Mouse (Mus musculus) neutrophil, adult 5-6 weeks (primary cell): ENCODE results near the gene Plcxd2. TPM values are rescaled to one million over a fixed set of nuclear protein-coding genes. Genes with fewer than 3 reads are reported as not detected.

ENCODE experiments used
- ATAC-seq: fragments of 151-379, 151-347 bp; 2 replicates; pipeline ENCODE4 v1.8.0; 2017; ENCODE audit warnings: mild to moderate bottlenecking, moderate TSS enrichment; ENCODE audit not compliant: insufficient number of reproducible peaks, poor library complexity, low FRiP score, severe bottlenecking; ENCODE audit errors: extremely low read depth
- total RNA-seq: library from RNA; stranded (forward); fragments of 200-1000 nt; gene quantifications from 2 replicates; pipeline ENCODE4 v1.2.3, GENCODE M21; 2017

Gene Plcxd2
- total RNA-seq, 1 experiment from 2014 or later, result 10.5 TPM

DNA sequence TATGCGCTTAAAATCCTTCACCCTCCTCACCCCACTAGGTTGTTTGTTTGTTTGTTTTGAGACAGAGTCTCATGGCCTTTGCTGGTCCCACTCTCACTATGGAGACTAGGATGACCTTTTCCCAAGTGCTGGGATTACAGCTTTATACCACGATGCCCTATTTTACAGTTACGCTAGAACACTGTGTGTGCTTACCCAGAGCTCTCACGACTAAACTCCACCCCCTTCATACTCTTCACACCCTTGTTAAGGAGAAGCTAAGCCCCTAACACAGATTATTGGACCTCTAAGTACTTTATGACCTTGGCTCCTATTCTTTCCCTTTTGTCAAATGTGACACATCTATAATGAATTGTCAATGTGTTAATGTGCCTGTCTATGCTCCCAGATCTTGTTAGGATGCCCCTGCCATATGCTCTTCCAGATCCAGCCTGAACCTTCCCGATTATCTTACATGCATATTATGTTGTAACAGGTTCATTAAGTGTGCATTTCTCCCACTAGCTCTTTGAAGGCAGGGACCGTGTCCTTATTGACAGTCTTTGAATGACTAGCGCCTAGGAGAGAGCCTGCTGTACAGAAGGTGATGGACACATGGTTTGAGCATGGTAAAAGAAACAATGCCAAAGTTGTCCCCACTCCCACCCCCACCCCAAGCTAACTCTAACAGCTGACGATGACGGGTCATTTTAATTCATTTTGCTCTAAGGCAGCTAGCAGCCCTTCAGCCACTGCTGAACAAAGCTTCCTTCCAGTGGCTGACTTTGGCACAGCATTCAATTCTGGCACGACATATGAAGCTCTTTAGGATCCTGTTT, 10.4 kb downstream of the Plcxd2 start:
- no peak for ATAC-seq

GRCm38 (mm10) chr16:45998231-45998630, 11.8 kb downstream of the Plcxd2 start:
- no peak for ATAC-seq

GRCm38 (mm10) chr16:45990901-45991676, 18.9 kb downstream of the Plcxd2 start:
- ATAC-seq, result no peak

- no peak for ATAC-seq
Measured at GRCm38 (mm10) chr16:45986236-45986635, 23.8 kb downstream of the Plcxd2 start.

- ATAC-seq, result no peak
Measured at GRCm38 (mm10) chr16:45984610-45985606, 25.1 kb downstream of the Plcxd2 start.

DNA sequence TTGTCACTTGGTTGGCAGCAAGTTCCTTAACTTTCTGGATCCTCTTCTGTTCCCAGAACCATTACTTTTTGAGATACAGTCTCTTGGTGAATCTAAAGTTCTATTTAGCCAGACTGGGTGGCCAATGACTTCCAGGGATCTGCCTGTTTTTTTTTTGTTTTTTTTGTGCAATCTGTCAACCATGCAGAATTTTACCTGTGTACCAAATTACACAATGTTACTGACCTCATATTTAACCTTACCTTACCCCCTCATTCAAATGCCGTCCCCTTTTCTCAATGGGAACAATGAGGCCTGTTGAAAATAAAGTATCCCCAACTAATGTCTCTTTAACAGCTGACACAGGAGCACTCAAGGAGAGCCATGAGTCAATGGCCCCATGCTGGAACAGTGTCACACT, 33.8 kb downstream of the Plcxd2 start:
- no peak for ATAC-seq

GRCm38 (mm10) chr16:45973959-45974686, 35.9 kb downstream of the Plcxd2 start:
- no peak for ATAC-seq

DNA sequence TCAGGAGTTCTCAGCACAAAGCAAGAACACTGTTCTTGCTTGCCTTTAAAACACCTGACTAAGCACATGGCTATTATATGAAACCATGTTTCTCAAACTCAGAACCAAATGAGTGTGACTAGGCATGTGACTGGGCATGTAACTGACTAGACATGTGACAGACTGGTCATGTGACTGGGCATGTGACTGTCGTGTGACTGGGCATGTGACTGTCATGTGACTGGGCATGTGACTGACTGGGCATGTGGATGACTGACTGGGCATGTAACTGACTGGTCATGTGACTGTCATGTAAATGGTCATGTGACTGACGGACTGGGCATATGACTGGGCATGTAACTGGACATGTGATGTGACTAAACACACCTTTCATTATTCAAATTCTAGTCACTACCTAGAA, 39.8 kb downstream of the Plcxd2 start:
- ATAC-seq, result no peak

- no peak for ATAC-seq
Measured at GRCm38 (mm10) chr16:45968716-45969115, 41.3 kb downstream of the Plcxd2 start.

GRCm38 (mm10) chr16:45967471-45967870, 42.5 kb downstream of the Plcxd2 start:
- ATAC-seq, result peak; percentile 67

DNA sequence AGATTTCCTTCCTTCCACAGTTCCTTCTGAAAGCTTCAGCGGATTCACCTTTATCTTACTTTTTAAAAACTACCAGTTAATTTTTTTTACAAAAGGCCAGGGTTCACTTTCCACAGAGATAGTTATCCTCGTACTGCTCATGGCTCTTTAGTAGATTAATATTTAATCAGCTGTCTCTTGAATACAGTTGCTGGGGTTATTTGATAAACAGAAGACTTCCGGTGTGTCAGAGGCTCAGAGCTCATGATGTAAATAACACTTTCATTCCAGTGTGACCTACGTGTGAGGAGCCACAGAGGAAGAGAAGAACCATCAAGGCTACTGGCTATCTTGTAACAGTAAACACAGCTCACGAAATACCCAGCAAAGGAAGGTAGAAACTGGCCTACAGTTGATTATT, 43.4 kb downstream of the Plcxd2 start:
- ATAC-seq, result no peak

DNA sequence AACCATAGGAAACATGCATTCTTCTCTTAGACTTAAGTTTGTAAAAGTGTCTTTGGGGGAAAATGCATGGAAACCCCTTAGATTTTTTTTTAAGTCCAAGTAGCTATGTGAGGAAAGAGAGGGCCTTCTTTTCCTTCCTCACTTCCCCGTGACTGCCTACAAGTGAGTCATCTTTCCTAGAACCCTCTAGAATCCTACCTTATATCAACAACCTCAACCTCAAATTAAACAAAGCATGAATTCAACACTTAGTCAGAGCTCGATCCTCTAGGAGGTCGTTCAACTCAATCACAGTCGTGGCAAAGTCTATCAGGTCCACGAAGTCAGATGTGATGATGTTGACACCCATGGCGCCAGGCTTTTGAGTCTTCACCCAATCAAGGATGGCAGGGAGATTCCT, 45.2 kb downstream of the Plcxd2 start:
- ATAC-seq, result no peak

- no peak for ATAC-seq
Measured at GRCm38 (mm10) chr16:45963837-45964236, 46.2 kb downstream of the Plcxd2 start.

DNA sequence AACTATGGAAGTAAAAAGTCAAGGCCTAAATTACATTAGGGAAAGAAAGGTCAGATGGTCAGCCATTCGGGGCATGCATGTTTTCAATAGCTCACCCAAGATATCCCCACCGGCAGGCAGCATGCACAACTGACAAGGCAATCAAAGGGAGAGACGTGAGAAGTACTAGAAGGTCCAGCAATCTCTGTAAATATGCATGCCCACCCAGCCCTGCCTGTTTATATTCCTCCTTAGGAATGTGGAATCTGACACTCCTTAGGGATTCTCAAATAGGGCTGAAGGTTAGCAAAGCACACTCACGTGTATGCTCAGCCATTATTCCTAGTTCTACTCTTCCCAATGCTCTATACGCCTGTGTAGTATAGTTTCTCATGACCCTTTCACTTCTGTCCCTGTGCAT, 46.9 kb downstream of the Plcxd2 start:
- ATAC-seq, result no peak

GRCm38 (mm10) chr16:45960978-45961377, 49.0 kb downstream of the Plcxd2 start:
- no peak for ATAC-seq

GRCm38 (mm10) chr16:45956390-45956950, 53.5 kb downstream of the Plcxd2 start:
- no peak for ATAC-seq

GRCm38 (mm10) chr16:45953394-45953793, 56.6 kb downstream of the Plcxd2 start, which contains the start of gene Phldb2:
Gene Phldb2 (minus strand): TSS chr16:45953598.
- ATAC-seq, result no peak

DNA sequence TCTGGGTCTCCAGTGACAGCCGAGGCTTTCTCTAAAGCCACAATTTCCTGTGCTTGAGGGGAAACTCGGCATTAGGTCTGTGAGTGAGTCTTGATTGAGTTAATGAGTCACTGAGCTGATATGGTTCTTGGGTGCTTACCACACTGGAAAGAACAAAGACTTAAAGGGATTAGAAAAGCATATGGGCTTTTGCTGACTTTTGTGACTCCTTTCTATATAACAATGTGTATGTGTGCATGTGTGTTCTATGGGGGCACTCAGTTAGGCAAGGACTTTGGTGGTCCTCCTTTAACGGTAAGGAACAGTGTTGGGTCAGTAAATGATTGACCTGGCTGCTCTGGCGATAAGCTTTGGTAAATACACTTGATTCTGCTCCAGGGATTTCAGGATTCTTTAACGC, 57.5 kb downstream of the Plcxd2 start:
- ATAC-seq, result no peak
